Mouse (Mus musculus) bone marrow, adult 2 months (tissue): ENCODE results near the gene Ptcd1.
A peak's percentile ranks its signal among the peaks of the same experiment; 100 is the strongest.

Source experiments
- CTCF ChIP-seq: fragments of 200-500 bp; IDR thresholded peaks from 2 replicates; pipeline ENCODE4 v1.5.1; 2011; ENCODE audit warnings: low read length, control low read depth; ENCODE audit not compliant: control insufficient read depth, insufficient read depth
- POLR2A ChIP-seq: fragments of 200-500 bp; IDR thresholded peaks from 2 replicates; pipeline ENCODE4 v1.6.1; 2011; ENCODE audit warnings: low read depth, mild to moderate bottlenecking, control low read depth, low read length, borderline replicate concordance; ENCODE audit not compliant: control insufficient read depth

GRCm38 (mm10) chr5:145116916-145117315 is 50.0 kb downstream of the Ptcd1 start:
- TF ChIP-seq POLR2A, result no peak
- TF ChIP-seq CTCF, result peak; percentile 78
